Mouse (Mus musculus): Measurements from ENCODE around the gene Adnp. TPM values are rescaled to one million over a fixed set of nuclear protein-coding genes. Genes with fewer than 3 reads are reported as not detected.

The Adnp gene
- polyA plus RNA-seq (2014; fragmentation: Illumina TruSeq; extraction: RNeasy Lipid Tissue Mini Kit (QIAGEN cat#74804); ENCODE audit: low read depth, low replicate concordance): 1.6 TPM

GRCm38 (mm10) chr2:168206725-168207644, at the start of gene Adnp:
Gene Adnp, minus strand, starts transcription at chr2:168207112.

GRCm38 (mm10) chr2:168230026-168230728, 23.3 kb upstream of the Adnp start, which contains the start of the genes Gm20716, Dpm1 and Mocs3:
Gene Gm20716, minus strand, starts transcription at chr2:168230364.
Gene Dpm1, minus strand, starts transcription at chr2:168230591.
Gene Mocs3, plus strand, starts transcription at chr2:168230622.

Other genes with a start within 250 kb of the Adnp start
- 0.99 TPM for gene Ripor3, start 196.5 kb downstream of the Adnp start, polyA plus RNA-seq (2014; fragmentation: Illumina TruSeq; extraction: RNeasy Lipid Tissue Mini Kit (QIAGEN cat#74804); ENCODE audit: low read depth, low replicate concordance)
- 1.6 TPM for gene Pard6b, start 126.1 kb downstream of the Adnp start, polyA plus RNA-seq (2014; fragmentation: Illumina TruSeq; extraction: RNeasy Lipid Tissue Mini Kit (QIAGEN cat#74804); ENCODE audit: low read depth, low replicate concordance)
- gene Gm20716, start 23.3 kb upstream of the Adnp start, polyA plus RNA-seq (2014; fragmentation: Illumina TruSeq; extraction: RNeasy Lipid Tissue Mini Kit (QIAGEN cat#74804); ENCODE audit: low read depth, low replicate concordance): 34.3 TPM
- gene Dpm1, start 23.5 kb upstream of the Adnp start, polyA plus RNA-seq (2014; fragmentation: Illumina TruSeq; extraction: RNeasy Lipid Tissue Mini Kit (QIAGEN cat#74804); ENCODE audit: low read depth, low replicate concordance): 108 TPM
- gene Mocs3, start 23.5 kb upstream of the Adnp start, polyA plus RNA-seq (2014; fragmentation: Illumina TruSeq; extraction: RNeasy Lipid Tissue Mini Kit (QIAGEN cat#74804); ENCODE audit: low read depth, low replicate concordance): 3.1 TPM
- not detected for gene Kcng1, start 74.6 kb upstream of the Adnp start, polyA plus RNA-seq (2014; fragmentation: Illumina TruSeq; extraction: RNeasy Lipid Tissue Mini Kit (QIAGEN cat#74804); ENCODE audit: low read depth, low replicate concordance)

Measured in heart, adult 10 weeks (tissue).